Mouse (Mus musculus) layer of hippocampus, adult 8-10 months (tissue): ENCODE measurements around the gene Ppp2r1b. TPM values are rescaled to one million over a fixed set of nuclear protein-coding genes. Genes with fewer than 3 reads are reported as not detected.

Experiments
- DNase-seq, 2 experiments: peaks; one replicate each; pipeline ENCODE4 v3.0.0; 2022; ENCODE audit warnings: low spot score in 2 of 2
- total RNA-seq, 4 experiments: library from RNA; stranded (reverse); gene quantifications; 2 replicates each; pipeline ENCODE4 v1.2.4; 2022

Ppp2r1b gene
- total RNA-seq, 4 experiments from 2014 or later: 17.0 to 20.1 (median 19.4) TPM

GRCm38 (mm10) chr9:50865803-50866202 is 20.7 kb downstream of the Ppp2r1b start:
- DNase-seq: no peak

DNA sequence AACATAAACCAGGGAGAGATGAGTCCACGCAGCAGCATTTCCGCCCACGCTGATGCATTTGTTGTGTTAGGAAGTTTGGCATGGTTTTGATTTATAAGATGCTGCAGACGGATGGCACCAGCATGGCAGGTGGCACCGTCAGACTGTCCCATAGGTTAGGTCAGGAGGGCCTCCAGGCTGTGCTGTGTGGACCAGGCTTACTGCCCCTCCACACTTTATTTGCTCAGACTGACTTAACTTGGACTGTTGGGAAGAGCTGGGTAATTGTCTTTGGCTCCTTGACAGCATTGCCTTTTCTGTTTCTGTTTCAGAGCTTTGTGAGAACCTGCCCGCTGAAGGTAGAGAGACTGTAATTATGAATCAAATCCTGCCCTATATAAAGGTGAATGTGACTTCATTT is 21.9 kb downstream of the Ppp2r1b start:
- DNase-seq: no peak

DNA sequence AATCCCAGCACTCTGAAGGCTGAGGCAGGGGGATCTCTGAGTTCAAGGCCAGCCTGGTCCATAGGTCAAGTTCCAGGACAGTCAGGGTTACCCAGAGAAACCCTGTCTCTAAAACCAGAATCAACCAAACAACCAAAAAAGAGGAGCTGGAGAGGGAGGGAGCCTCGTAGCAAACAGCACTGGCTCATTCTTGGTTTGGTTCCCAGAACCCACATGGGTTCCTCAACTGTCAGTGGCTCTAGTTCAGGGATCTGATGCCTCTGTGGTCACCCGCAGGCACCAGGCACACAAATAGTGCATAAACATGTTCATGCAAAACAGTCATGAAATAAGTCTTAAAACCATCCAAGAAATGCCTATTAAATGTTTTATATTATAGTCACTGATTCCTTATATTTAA is 23.1 kb downstream of the Ppp2r1b start:
- no peak for DNase-seq

DNA sequence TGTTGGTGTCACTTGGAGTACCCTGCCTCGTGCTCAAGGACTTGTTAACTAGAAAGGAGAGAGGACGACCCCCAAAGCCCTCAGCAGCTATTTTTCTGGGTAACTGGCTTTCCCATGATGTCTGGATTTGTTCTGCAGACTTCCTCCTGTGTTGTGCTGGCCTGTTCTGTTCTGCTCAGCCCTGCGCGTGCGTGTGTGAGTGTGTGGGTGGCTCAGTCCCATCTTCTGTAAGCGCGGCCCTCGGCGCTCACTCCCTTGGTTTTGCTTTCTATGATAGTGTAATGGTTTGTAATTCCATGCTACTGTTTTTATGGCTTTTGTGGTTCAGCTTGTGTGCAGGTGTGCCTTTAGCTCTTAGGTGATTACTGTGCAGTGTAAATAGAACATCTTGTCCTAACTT is 28.1 kb downstream of the Ppp2r1b start:
- DNase-seq: no peak

- DNase-seq: no peak
Measured at GRCm38 (mm10) chr9:50874031-50874430, 28.9 kb downstream of the Ppp2r1b start.

DNA sequence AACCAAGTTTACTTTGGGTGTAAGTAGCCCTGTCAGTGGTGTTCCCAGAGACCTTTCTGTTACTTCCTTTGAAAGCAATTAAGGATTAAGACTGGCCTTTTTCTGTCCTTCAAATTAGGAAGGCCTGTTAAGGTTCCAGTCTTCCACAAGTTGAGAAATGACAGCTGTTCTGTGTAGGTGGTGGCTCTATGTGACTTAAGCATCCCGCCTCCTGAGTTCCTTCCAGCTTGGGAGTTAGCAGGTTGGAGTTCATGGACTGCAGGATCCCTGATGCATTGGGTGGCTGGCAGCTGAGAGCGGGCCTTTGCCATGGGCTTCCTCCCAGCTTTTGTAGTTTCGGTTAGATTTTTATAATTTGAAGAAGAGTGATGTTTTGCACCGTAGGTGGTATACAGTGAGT is 30.4 kb downstream of the Ppp2r1b start:
- DNase-seq: no peak

- no peak for DNase-seq
Measured at GRCm38 (mm10) chr9:50876287-50876686, 31.2 kb downstream of the Ppp2r1b start.

GRCm38 (mm10) chr9:50877431-50877830 is 32.3 kb downstream of the Ppp2r1b start:
- DNase-seq: no peak

DNA sequence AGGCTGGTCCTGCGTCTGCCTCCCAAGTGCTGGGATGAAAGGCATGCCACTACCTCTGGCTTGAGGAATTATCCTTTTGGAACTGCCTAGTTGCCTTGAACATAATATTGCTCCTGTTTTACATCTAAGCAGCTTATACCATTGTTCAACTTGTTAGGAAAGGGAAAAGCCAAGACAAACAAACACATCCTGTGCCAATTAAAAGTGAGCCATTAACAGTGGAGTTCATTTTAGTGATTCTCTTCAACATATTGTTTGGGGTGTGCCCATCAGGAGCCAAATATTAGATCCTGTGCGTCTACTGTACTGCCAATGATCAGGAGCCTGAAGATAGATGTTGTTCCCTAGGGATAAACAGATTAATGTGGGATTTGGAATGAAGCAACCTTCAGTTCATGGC is 37.1 kb downstream of the Ppp2r1b start:
- no peak for DNase-seq

GRCm38 (mm10) chr9:50884093-50884492 is 39.0 kb downstream of the Ppp2r1b start:
- no peak for DNase-seq

GRCm38 (mm10) chr9:50884741-50885599 is 39.9 kb downstream of the Ppp2r1b start:
- DNase-seq: peak; percentile 48 to 66

- DNase-seq: no peak
Measured at GRCm38 (mm10) chr9:50885600-50885987, 40.5 kb downstream of the Ppp2r1b start.

DNA sequence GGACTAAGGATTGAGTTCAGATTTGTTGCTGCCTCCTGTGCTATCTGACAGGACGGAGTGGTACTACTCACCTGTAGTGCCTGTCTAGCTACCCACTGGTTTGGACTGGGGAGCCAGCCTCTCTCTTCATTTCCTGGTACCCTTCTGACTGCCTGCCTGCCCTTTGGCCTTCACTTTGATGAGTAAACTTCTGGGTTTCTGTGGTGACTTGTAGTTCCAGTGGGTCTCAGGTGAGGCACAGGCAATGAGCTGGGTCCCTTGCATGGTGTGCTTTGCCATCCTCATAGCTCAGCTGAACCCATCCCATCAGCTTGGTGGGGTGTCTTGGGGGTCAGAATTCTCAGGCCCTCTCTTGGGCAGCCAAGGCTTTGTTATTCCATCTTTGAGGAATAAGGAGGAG is 41.8 kb downstream of the Ppp2r1b start:
- no peak for DNase-seq

- DNase-seq: no peak
Measured at GRCm38 (mm10) chr9:50887351-50887750, 42.2 kb downstream of the Ppp2r1b start.

GRCm38 (mm10) chr9:50889211-50889610 is 44.1 kb downstream of the Ppp2r1b start:
- DNase-seq: no peak

DNA sequence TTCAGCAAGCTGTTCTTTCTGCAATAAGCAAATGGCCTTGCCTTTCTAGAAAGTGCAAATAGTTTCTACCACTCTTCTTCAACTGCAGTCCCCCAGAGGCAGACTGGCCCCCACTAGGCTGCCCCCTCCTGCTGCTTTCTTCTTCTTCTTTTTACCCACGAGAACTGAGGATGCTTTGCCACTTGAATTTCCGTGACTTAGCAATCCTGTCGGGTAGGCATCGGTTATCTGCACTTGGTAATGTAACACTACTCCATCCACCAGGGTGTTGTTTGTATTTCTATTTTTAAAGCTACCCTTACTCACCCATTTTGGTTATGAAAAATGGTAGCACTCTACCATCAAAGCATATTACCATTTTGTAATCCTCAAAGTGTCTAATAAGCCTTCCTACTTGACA is 44.9 kb downstream of the Ppp2r1b start:
- no peak for DNase-seq

DNA sequence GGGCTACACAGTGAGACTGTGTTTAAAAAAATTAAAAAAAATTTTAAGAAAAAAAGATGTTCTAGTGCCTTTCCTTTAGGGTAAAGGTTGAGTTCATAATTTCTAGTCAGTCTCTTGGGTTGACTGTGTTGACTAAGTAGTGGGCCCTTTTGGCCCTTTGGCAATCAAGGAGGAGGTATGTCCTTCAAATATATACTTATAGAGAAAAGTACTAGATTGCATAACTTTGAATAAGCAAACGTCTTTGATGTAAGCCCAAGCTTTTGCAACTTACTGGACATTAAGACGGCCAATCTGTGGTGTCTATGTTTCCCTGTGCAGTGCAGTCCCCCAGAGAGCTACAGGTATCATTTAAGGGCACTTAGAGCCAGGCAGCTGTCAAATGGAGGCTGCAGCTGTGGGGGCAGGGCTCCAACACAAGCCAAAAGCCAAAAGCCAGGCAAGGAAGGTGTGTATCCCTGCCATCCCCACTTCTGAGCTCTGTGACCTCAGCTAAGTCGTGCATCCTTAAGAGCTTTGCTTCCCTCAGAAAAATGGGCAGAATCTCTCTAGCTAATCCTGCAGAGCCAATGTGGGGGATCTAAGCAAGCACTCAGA is 45.5 kb downstream of the Ppp2r1b start:
- DNase-seq: no peak

DNA sequence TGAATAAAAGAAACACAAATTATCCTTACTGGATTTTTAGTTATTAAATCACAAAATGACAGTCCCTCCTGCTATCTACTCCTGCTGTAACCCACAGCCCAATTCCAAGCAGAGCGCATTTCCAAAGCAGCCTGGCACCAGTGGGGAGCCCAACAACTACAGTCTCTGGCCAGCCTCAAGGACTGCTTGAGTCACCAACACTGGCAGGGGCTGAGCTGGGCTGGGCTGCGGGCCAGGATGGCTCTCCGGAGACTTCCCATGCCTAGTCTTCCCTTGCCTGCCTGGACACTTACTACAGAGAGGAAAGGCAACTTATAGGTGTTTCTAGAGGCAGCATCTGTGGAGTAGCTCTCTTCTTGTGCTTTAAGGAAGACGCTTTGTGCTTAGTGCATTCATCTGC is 48.6 kb downstream of the Ppp2r1b start:
- peak in 1 of 2 experiments; percentile 68 for DNase-seq

GRCm38 (mm10) chr9:50900026-50900920 is 55.2 kb downstream of the Ppp2r1b start:
- no peak for DNase-seq

- no peak for DNase-seq
Measured at GRCm38 (mm10) chr9:50904196-50904847, 59.2 kb downstream of the Ppp2r1b start.

GRCm38 (mm10) chr9:50905321-50905720 is 60.2 kb downstream of the Ppp2r1b start:
- no peak for DNase-seq
